Comparison of ENCODE assay signal across 8 mouse cellular contexts in genomic region chr15:99224208-99224911, GRCm38 (mm10). TPM values are rescaled to one million over a fixed set of nuclear protein-coding genes. Genes with fewer than 3 reads are reported as not detected.
A peak's percentile ranks its signal among the peaks of the same experiment; 100 is the strongest.
DNase-seq lines count a peak whose midpoint lies in the region; ATAC-seq and TF ChIP-seq lines count a peak whose summit lies in the region.

TSS of gene Kcnh3 (plus strand) at chr15:99224861.

- no peaks in the 10 kb centered on the region for H3K9me3 ChIP-seq in limb, embryonic 14.5 days (ENCODE audit: control insufficient read depth, low read length)
- no peaks in the 10 kb centered on the region for H3K9me3 ChIP-seq in midbrain, embryonic 16.5 days (replicated peaks; ENCODE audit: control insufficient read depth, low read length, poor library complexity, severe bottlenecking)
- no peaks in the 10 kb centered on the region for H3K9me3 ChIP-seq in stomach, postnatal 0 days (ENCODE audit: control insufficient read depth, low read length)

- peaks cover 15% of the 10 kb centered on the region for H3K27me3 ChIP-seq in heart, adult 2 months (ENCODE audit: control insufficient read depth, insufficient read depth, low read length)
- H3K27me3 ChIP-seq in limb, embryonic 14.5 days (ENCODE audit: control insufficient read depth, insufficient read depth, low read length), result peaks cover 76% of the 10 kb centered on the region
- peaks cover 72% of the 10 kb centered on the region for H3K27me3 ChIP-seq in midbrain, embryonic 16.5 days (ENCODE audit: control insufficient read depth, insufficient read depth, low read depth, low read length)
- peaks cover 13% of the 10 kb centered on the region; the same call in 1 of the 2 replicates for H3K27me3 ChIP-seq in stomach, postnatal 0 days (ENCODE audit: control insufficient read depth, insufficient read depth, low read length)

- H3K4me2 ChIP-seq in limb, embryonic 14.5 days (replicated peaks; ENCODE audit: low read depth, low read length, severe bottlenecking), result peak within 1 kb of the TSS; percentile 61
- peak within 1 kb of the TSS; percentile 61 for H3K4me2 ChIP-seq in midbrain, embryonic 16.5 days (ENCODE audit: low read length)
- H3K4me2 ChIP-seq in stomach, postnatal 0 days (replicated peaks; ENCODE audit: low read depth), result peak within 1 kb of the TSS; percentile 91

- TF ChIP-seq POLR2A in heart, adult 2 months (IDR thresholded peaks at IDR 0.05; ENCODE audit: insufficient read depth, low read depth, low read length), result no peak
- TF ChIP-seq POLR2A in limb, embryonic 14.5 days (IDR thresholded peaks at IDR 0.05; ENCODE audit: borderline replicate concordance, extremely low read depth, insufficient read depth, insufficient read length), result no peak

- H3K27ac ChIP-seq in heart, adult 2 months, result no peak within 1 kb of the TSS
- no peak within 1 kb of the TSS for H3K27ac ChIP-seq in limb, embryonic 14.5 days (replicated peaks; ENCODE audit: low read depth, low read length)
- H3K27ac ChIP-seq in midbrain, embryonic 16.5 days (ENCODE audit: low read length), result no peak within 1 kb of the TSS
- H3K27ac ChIP-seq in stomach, postnatal 0 days (replicated peaks), result no peak within 1 kb of the TSS

- no peak for TF ChIP-seq EP300 in heart, adult 2 months (IDR thresholded peaks at IDR 0.05; ENCODE audit: insufficient read depth, low read depth, low read length)
- no peak for TF ChIP-seq EP300 in stomach, postnatal 0 days (optimal IDR thresholded peaks at IDR 0.05)

- no peaks in the 10 kb centered on the region for H3K4me1 ChIP-seq in heart, adult 2 months (ENCODE audit: control insufficient read depth, insufficient read depth, low read length)
- peaks cover 33% of the 10 kb centered on the region for H3K4me1 ChIP-seq in limb, embryonic 14.5 days (ENCODE audit: control insufficient read depth, insufficient read depth, low read length)
- peaks cover 17% of the 10 kb centered on the region for H3K4me1 ChIP-seq in midbrain, embryonic 16.5 days (ENCODE audit: control insufficient read depth, insufficient read depth, low read length)
- H3K4me1 ChIP-seq in stomach, postnatal 0 days (replicated peaks; ENCODE audit: control insufficient read depth, insufficient read depth), result peaks cover 4% of the 10 kb centered on the region; the same call in 1 of the 2 replicates

- no peaks in the 10 kb centered on the region for H3K36me3 ChIP-seq in heart, adult 2 months (ENCODE audit: control insufficient read depth, insufficient read depth, low read length)
- H3K36me3 ChIP-seq in limb, embryonic 14.5 days (ENCODE audit: control insufficient read depth, insufficient read depth, low read length), result no peaks in the 10 kb centered on the region
- H3K36me3 ChIP-seq in midbrain, embryonic 16.5 days (ENCODE audit: control insufficient read depth, insufficient read depth, low read length), result no peaks in the 10 kb centered on the region
- H3K36me3 ChIP-seq in stomach, postnatal 0 days (ENCODE audit: control insufficient read depth, insufficient read depth, low read length), result no peaks in the 10 kb centered on the region

- H3K4me3 ChIP-seq in heart, adult 2 months, result peak within 1 kb of the TSS; percentile 53
- H3K4me3 ChIP-seq in limb, embryonic 14.5 days (replicated peaks; ENCODE audit: low read length), result peak within 1 kb of the TSS; percentile 37
- H3K4me3 ChIP-seq in midbrain, embryonic 16.5 days (ENCODE audit: low read depth, low read length), result peak within 1 kb of the TSS; percentile 31
- H3K4me3 ChIP-seq in stomach, postnatal 0 days (ENCODE audit: low read depth, low read length), result peak within 1 kb of the TSS; percentile 44

- peak within 1 kb of the TSS; percentile 37 for H3K9ac ChIP-seq in heart, adult 2 months (ENCODE audit: low read depth, low read length)
- peak within 1 kb of the TSS; percentile 41 for H3K9ac ChIP-seq in limb, embryonic 14.5 days (ENCODE audit: low read depth, low read length, severe bottlenecking)
- peak within 1 kb of the TSS; percentile 39 for H3K9ac ChIP-seq in midbrain, embryonic 16.5 days (ENCODE audit: low read depth, low read length)
- H3K9ac ChIP-seq in stomach, postnatal 0 days (ENCODE audit: low read length), result peak within 1 kb of the TSS; percentile 45

- intact Hi-C loops in heart, adult 2 months (cut with DNase I), result no loop called here
- intact Hi-C loops in heart, postnatal 25 days (cut with DNase I), result no loop called here

- DNase-seq in heart, adult 2 months, result peak; percentile 62 to 63
- DNase-seq in heart, postnatal 25 days (ENCODE audit: low spot score), result no peak
- DNase-seq in cerebellum, postnatal 14 days, result peak; percentile 59 to 65
- peak; percentile 33 for DNase-seq in kidney, adult 9 months
- peak; percentile 35 for DNase-seq in limb, embryonic 14.5 days (ENCODE audit: low spot score)
- peak; percentile 78 for DNase-seq in stomach, postnatal 0 days (ENCODE audit: low spot score)

- peak; percentile 57; the same call in 1 of the 2 replicates for ATAC-seq in granulocyte monocyte progenitor cell, adult 5-6 weeks (replicated peaks; ENCODE audit: poor library complexity, severe bottlenecking)
- ATAC-seq in limb, embryonic 14.5 days (ENCODE audit: low FRiP score, low read depth), result peak; percentile 31; the same call in 1 of the 2 replicates
- peak; percentile 68; the same call in 1 of the 2 replicates for ATAC-seq in midbrain, embryonic 16.5 days
- ATAC-seq in stomach, postnatal 0 days (ENCODE audit: low FRiP score, low TSS enrichment), result peak; percentile 41; the same call in 1 of the 2 replicates

- WGBS in heart, adult 2 months, result 2% methylated on average over 65 of the region's 66 CpGs
- WGBS in limb, embryonic 14.5 days, result 0% methylated on average over 32 of the region's 66 CpGs
- 1% methylated on average over 44 of the region's 66 CpGs for WGBS in midbrain, embryonic 16.5 days
- 1% methylated on average over 42 of the region's 66 CpGs for WGBS in stomach, postnatal 0 days

- no peaks in the 10 kb centered on the region for H3K79me2 ChIP-seq in heart, adult 2 months (replicated peaks; ENCODE audit: control insufficient read depth, insufficient read depth, low read length)

- TF ChIP-seq CTCF in heart, adult 2 months (IDR thresholded peaks at IDR 0.05), result no peak
- TF ChIP-seq CTCF in stomach, postnatal 0 days (IDR thresholded peaks at IDR 0.05; ENCODE audit: low read depth), result no peak; the same call in 1 of the 2 replicates

RNA-seq across cellular contexts. Expression of gene Kcnh3, which starts in this region (rescaled TPM):
- total RNA-seq in heart, adult 2 months (2021), result under 1 TPM; 0.05 to 0.08 TPM
- 0.23 and 0.37 TPM in 2 replicates for polyA plus RNA-seq in heart, adult 2 months (2012; rRNA removed)
- total RNA-seq in heart, postnatal 25 days (2021), result under 1 TPM; 0.06 to 0.18 TPM
- not detected in 2 replicates for total RNA-seq in granulocyte monocyte progenitor cell, adult 5-6 weeks (2014; fragmentation: Nextera tagmentation)
- total RNA-seq in granulocyte monocyte progenitor cell, adult 5-6 weeks (2017), result not detected in 2 replicates
- polyA plus RNA-seq in limb, embryonic 14.5 days (2012; rRNA removed), result 1.6 and 1.9 TPM in 2 replicates
- polyA plus RNA-seq in limb, embryonic 14.5 days (2014; fragmentation: Nextera tagmentation; extraction: Ambion mirVana), result 0.55 and 0.58 TPM in 2 replicates
- 0.25 and 0.50 TPM in 2 replicates for polyA plus RNA-seq in midbrain, embryonic 16.5 days (2015; fragmentation: Nextera tagmentation; extraction: Ambion mirVana)
- 0.29 and 0.30 TPM in 2 replicates for polyA plus RNA-seq in stomach, postnatal 0 days (2015; fragmentation: Nextera tagmentation; extraction: Ambion mirVana)

Comparison
In these comparisons a context has a peak if more than half of its experiments do, and no peak if none do; other contexts are left out.
1. Peak in DNase-seq, H3K4me3 ChIP-seq and H3K9ac ChIP-seq in heart, adult 2 months; RNA of the gene not detected or under 1 TPM.
2. Peak in ATAC-seq in granulocyte monocyte progenitor cell, adult 5-6 weeks; RNA of the gene not detected or under 1 TPM.
3. Peak in ATAC-seq, H3K4me3 ChIP-seq, H3K9ac ChIP-seq and H3K4me2 ChIP-seq in midbrain, embryonic 16.5 days; RNA of the gene not detected or under 1 TPM.
4. Peak in DNase-seq, ATAC-seq, H3K4me3 ChIP-seq, H3K9ac ChIP-seq and H3K4me2 ChIP-seq in stomach, postnatal 0 days; RNA of the gene not detected or under 1 TPM.